Mouse (Mus musculus): Measurements from ENCODE around the gene Pde4b.

DNA sequence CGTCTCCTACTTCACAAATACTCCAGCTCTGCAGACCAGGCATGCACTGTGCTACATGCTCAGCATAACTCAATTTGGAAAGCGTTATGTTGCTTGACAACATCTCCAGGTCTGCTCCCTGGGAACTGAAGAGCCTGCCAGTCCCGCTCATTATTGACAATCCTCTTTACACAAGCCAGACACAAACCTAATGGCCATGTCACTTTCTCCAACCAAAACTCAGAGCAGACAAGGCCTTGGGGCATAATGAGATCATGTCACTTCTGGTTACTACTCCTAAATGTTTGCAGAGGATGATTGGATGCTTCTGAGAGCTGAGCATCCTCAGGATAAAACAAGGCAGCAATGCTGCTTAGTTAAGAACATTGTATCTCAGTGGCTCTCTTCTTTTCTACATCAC, 47.2 kb upstream of the Pde4b start:
- TF ChIP-seq CTCF (IDR thresholded peaks at IDR 0.05; ENCODE audit: extremely low read depth, insufficient read depth, low read length) (no peak), POLR2A (IDR thresholded peaks at IDR 0.05; ENCODE audit: extremely low read depth, insufficient read depth, low read length) (no peak)
